Mouse (Mus musculus): ENCODE results near the gene Prpsap1.

GRCm38 (mm10) chr11:116463833-116464232 is 30.2 kb downstream of the Prpsap1 start:
- TF ChIP-seq JUND (conservative IDR thresholded peaks at IDR 0.05; ENCODE audit: low read depth, low read length) (no peak), CTCF (conservative IDR thresholded peaks at IDR 0.05 in 1 of 2, IDR thresholded peaks at IDR 0.05 in 1 of 2; ENCODE audit: low read depth in 2 of 2, low read length in 2 of 2) (peak; percentile 66 to 92), ZC3H11A (IDR thresholded peaks at IDR 0.05; ENCODE audit: low read depth, low read length) (peak; percentile 85), RAD21 (IDR thresholded peaks at IDR 0.05; ENCODE audit: low read depth, low read length) (peak; percentile 89), TCF12 (IDR thresholded peaks at IDR 0.05; ENCODE audit: low read depth, low read length) (peak; percentile 23; the same call in 1 of the 2 replicates), MXI1 (IDR thresholded peaks at IDR 0.05; ENCODE audit: low read depth, low read length) (no peak), POLR2A (IDR thresholded peaks at IDR 0.05; ENCODE audit: low read depth, low read length) (no peak), ZNF384 (IDR thresholded peaks at IDR 0.05; ENCODE audit: low read depth, low read length) (no peak), NELFE (IDR thresholded peaks at IDR 0.05; ENCODE audit: low read depth, low read length) (no peak), HCFC1 (IDR thresholded peaks at IDR 0.05; ENCODE audit: low read depth, low read length) (0 out of 2 replicates have a peak, but pooled peaks have one; percentile 15)

All from CH12.LX (cell line).